Mouse (Mus musculus): Measurements from ENCODE around the gene Nell1. TPM values are rescaled to one million over a fixed set of nuclear protein-coding genes. Genes with fewer than 3 reads are reported as not detected.

Gene Nell1
- polyA plus RNA-seq, 1 experiment from 2014 or later, result 2.2 TPM

GRCm38 (mm10) chr7:50514830-50515229, 540.2 kb downstream of the Nell1 start:
- H3K36me3 ChIP-seq (ENCODE audit: control insufficient read depth, insufficient read depth, low read length), result no peaks in the 10 kb centered on the region
- no peak for DNase-seq (ENCODE audit: low spot score, missing footprints)
- no peak overlapping the region for H3K27ac ChIP-seq (ENCODE audit: low read depth, low read length)
- ATAC-seq (ENCODE audit: low FRiP score), result no peak
- WGBS, result 82% methylated on average over 3 of the region's 3 CpGs
- H3K9ac ChIP-seq (ENCODE audit: low read length), result no peak overlapping the region
- no peaks in the 10 kb centered on the region for H3K9me3 ChIP-seq (ENCODE audit: control insufficient read depth, low read length)
- H3K4me3 ChIP-seq (ENCODE audit: low read depth, low read length), result no peak overlapping the region
- H3K4me2 ChIP-seq, result no peak overlapping the region
- H3K27me3 ChIP-seq (ENCODE audit: control insufficient read depth, insufficient read depth, low read length), result no peaks in the 10 kb centered on the region
- H3K4me1 ChIP-seq (ENCODE audit: control insufficient read depth, insufficient read depth, low read length), result no peaks in the 10 kb centered on the region

- DNase-seq (ENCODE audit: low spot score, missing footprints), result no peak
- Histone ChIP-seq H3K4me2 (no peak overlapping the region), H3K9me3 (ENCODE audit: control insufficient read depth, low read length) (no peaks in the 10 kb centered on the region), H3K4me1 (ENCODE audit: control insufficient read depth, insufficient read depth, low read length) (no peaks in the 10 kb centered on the region), H3K27me3 (ENCODE audit: control insufficient read depth, insufficient read depth, low read length) (no peaks in the 10 kb centered on the region), H3K9ac (ENCODE audit: low read length) (no peak overlapping the region), H3K27ac (ENCODE audit: low read depth, low read length) (no peak overlapping the region), H3K36me3 (ENCODE audit: control insufficient read depth, insufficient read depth, low read length) (no peaks in the 10 kb centered on the region), H3K4me3 (ENCODE audit: low read depth, low read length) (no peak overlapping the region)
- WGBS, result 87% methylated on average over 3 of the region's 3 CpGs
- ATAC-seq (ENCODE audit: low FRiP score), result no peak
These were observed 542.0 kb downstream of the Nell1 start for GRCm38 (mm10) chr7:50516681-50517080.

GRCm38 (mm10) chr7:50543373-50543772, 568.7 kb downstream of the Nell1 start:
- Histone ChIP-seq H3K4me1 (ENCODE audit: control insufficient read depth, insufficient read depth, low read length) (peaks cover 5% of the 10 kb centered on the region; the same call in 1 of the 2 replicates), H3K27me3 (ENCODE audit: control insufficient read depth, insufficient read depth, low read length) (no peaks in the 10 kb centered on the region), H3K27ac (ENCODE audit: low read depth, low read length) (no peak overlapping the region), H3K36me3 (ENCODE audit: control insufficient read depth, insufficient read depth, low read length) (no peaks in the 10 kb centered on the region), H3K9ac (ENCODE audit: low read length) (no peak overlapping the region), H3K4me3 (ENCODE audit: low read depth, low read length) (no peak overlapping the region), H3K9me3 (ENCODE audit: control insufficient read depth, low read length) (no peaks in the 10 kb centered on the region), H3K4me2 (no peak overlapping the region)
- DNase-seq (ENCODE audit: low spot score, missing footprints), result no peak
- 24% methylated on average over 5 of the region's 5 CpGs for WGBS
- ATAC-seq (ENCODE audit: low FRiP score), result peak; percentile 71

GRCm38 (mm10) chr7:50549572-50549971, 574.9 kb downstream of the Nell1 start:
- WGBS, result 67% methylated on average over 3 of the region's 3 CpGs
- Histone ChIP-seq H3K36me3 (ENCODE audit: control insufficient read depth, insufficient read depth, low read length) (no peaks in the 10 kb centered on the region), H3K4me1 (ENCODE audit: control insufficient read depth, insufficient read depth, low read length) (no peaks in the 10 kb centered on the region), H3K4me2 (no peak overlapping the region), H3K9ac (ENCODE audit: low read length) (no peak overlapping the region), H3K4me3 (ENCODE audit: low read depth, low read length) (no peak overlapping the region), H3K27me3 (ENCODE audit: control insufficient read depth, insufficient read depth, low read length) (no peaks in the 10 kb centered on the region), H3K27ac (ENCODE audit: low read depth, low read length) (no peak overlapping the region), H3K9me3 (ENCODE audit: control insufficient read depth, low read length) (no peaks in the 10 kb centered on the region)
- ATAC-seq (ENCODE audit: low FRiP score) (no peak), DNase-seq (ENCODE audit: low spot score, missing footprints) (no peak)

GRCm38 (mm10) chr7:50551426-50551825, 576.8 kb downstream of the Nell1 start:
- Histone ChIP-seq H3K9me3 (ENCODE audit: control insufficient read depth, low read length) (no peaks in the 10 kb centered on the region), H3K9ac (ENCODE audit: low read length) (no peak overlapping the region), H3K4me3 (ENCODE audit: low read depth, low read length) (no peak overlapping the region), H3K27ac (ENCODE audit: low read depth, low read length) (no peak overlapping the region), H3K4me1 (ENCODE audit: control insufficient read depth, insufficient read depth, low read length) (no peaks in the 10 kb centered on the region), H3K27me3 (ENCODE audit: control insufficient read depth, insufficient read depth, low read length) (no peaks in the 10 kb centered on the region), H3K4me2 (no peak overlapping the region), H3K36me3 (ENCODE audit: control insufficient read depth, insufficient read depth, low read length) (no peaks in the 10 kb centered on the region)
- ATAC-seq (ENCODE audit: low FRiP score) (no peak), DNase-seq (ENCODE audit: low spot score, missing footprints) (no peak)
- WGBS, result 58% methylated on average over 4 of the region's 4 CpGs

GRCm38 (mm10) chr7:50562708-50563107, 588.0 kb downstream of the Nell1 start:
- DNase-seq (ENCODE audit: low spot score, missing footprints) (no peak), ATAC-seq (ENCODE audit: low FRiP score) (no peak)
- Histone ChIP-seq H3K4me3 (ENCODE audit: low read depth, low read length) (no peak overlapping the region), H3K9me3 (ENCODE audit: control insufficient read depth, low read length) (no peaks in the 10 kb centered on the region), H3K9ac (ENCODE audit: low read length) (no peak overlapping the region), H3K27ac (ENCODE audit: low read depth, low read length) (no peak overlapping the region), H3K4me2 (no peak overlapping the region), H3K36me3 (ENCODE audit: control insufficient read depth, insufficient read depth, low read length) (no peaks in the 10 kb centered on the region), H3K27me3 (ENCODE audit: control insufficient read depth, insufficient read depth, low read length) (no peaks in the 10 kb centered on the region), H3K4me1 (ENCODE audit: control insufficient read depth, insufficient read depth, low read length) (peaks cover 2% of the 10 kb centered on the region; the same call in 1 of the 2 replicates)
- 89% methylated on average over 3 of the region's 3 CpGs for WGBS

- DNase-seq (ENCODE audit: low spot score, missing footprints), result no peak
- Histone ChIP-seq H3K27ac (ENCODE audit: low read depth, low read length) (no peak overlapping the region), H3K27me3 (ENCODE audit: control insufficient read depth, insufficient read depth, low read length) (no peaks in the 10 kb centered on the region), H3K36me3 (ENCODE audit: control insufficient read depth, insufficient read depth, low read length) (no peaks in the 10 kb centered on the region), H3K4me1 (ENCODE audit: control insufficient read depth, insufficient read depth, low read length) (no peaks in the 10 kb centered on the region), H3K9ac (ENCODE audit: low read length) (no peak overlapping the region), H3K9me3 (ENCODE audit: control insufficient read depth, low read length) (no peaks in the 10 kb centered on the region), H3K4me3 (ENCODE audit: low read depth, low read length) (no peak overlapping the region), H3K4me2 (no peak overlapping the region)
- no peak for ATAC-seq (ENCODE audit: low FRiP score)
- 77% methylated on average over 7 of the region's 7 CpGs for WGBS
These were observed 599.2 kb downstream of the Nell1 start for GRCm38 (mm10) chr7:50573841-50574240.

- Histone ChIP-seq H3K27ac (ENCODE audit: low read depth, low read length) (no peak overlapping the region), H3K4me1 (ENCODE audit: control insufficient read depth, insufficient read depth, low read length) (no peaks in the 10 kb centered on the region), H3K4me3 (ENCODE audit: low read depth, low read length) (no peak overlapping the region), H3K27me3 (ENCODE audit: control insufficient read depth, insufficient read depth, low read length) (no peaks in the 10 kb centered on the region), H3K36me3 (ENCODE audit: control insufficient read depth, insufficient read depth, low read length) (no peaks in the 10 kb centered on the region), H3K4me2 (no peak overlapping the region), H3K9me3 (ENCODE audit: control insufficient read depth, low read length) (no peaks in the 10 kb centered on the region), H3K9ac (ENCODE audit: low read length) (no peak overlapping the region)
- peak; percentile 82 for DNase-seq (ENCODE audit: low spot score, missing footprints)
- 54% methylated on average over 8 of the region's 8 CpGs for WGBS
- peak; percentile 30; the same call in 1 of the 2 replicates for ATAC-seq (ENCODE audit: low FRiP score)
These were observed 614.2 kb downstream of the Nell1 start for GRCm38 (mm10) chr7:50588642-50589424.

GRCm38 (mm10) chr7:50598890-50599289, 624.2 kb downstream of the Nell1 start, which contains the start of gene 4933405O20Rik:
Gene 4933405O20Rik (plus strand): TSS chr7:50599190.
- H3K4me1 ChIP-seq (ENCODE audit: control insufficient read depth, insufficient read depth, low read length), result no peaks in the 10 kb centered on the region
- H3K36me3 ChIP-seq (ENCODE audit: control insufficient read depth, insufficient read depth, low read length), result no peaks in the 10 kb centered on the region
- WGBS, result 79% methylated on average over 3 of the region's 3 CpGs
- ATAC-seq (ENCODE audit: low FRiP score), result no peak
- H3K4me3 ChIP-seq (ENCODE audit: low read depth, low read length), result no peak within 1 kb of the TSS
- H3K27ac ChIP-seq (ENCODE audit: low read depth, low read length), result no peak within 1 kb of the TSS
- no peak within 1 kb of the TSS for H3K4me2 ChIP-seq
- H3K9me3 ChIP-seq (ENCODE audit: control insufficient read depth, low read length), result no peaks in the 10 kb centered on the region
- H3K27me3 ChIP-seq (ENCODE audit: control insufficient read depth, insufficient read depth, low read length), result no peaks in the 10 kb centered on the region
- H3K9ac ChIP-seq (ENCODE audit: low read length), result no peak within 1 kb of the TSS
- DNase-seq (ENCODE audit: low spot score, missing footprints), result no peak
